In genomic region chr9:73697103-73697502, GRCm38 (mm10) we compare ENCODE assay signal across 34 mouse cellular contexts.
"Had no signal": no experiment of that assay in that cellular context is flagged by ENCODE, and none has a peak within 500 bp of the region (broad histone marks: within the 10 kb centered on the region; RNA-seq: fewer than 3 reads in every experiment).

No protein-coding gene starts in this region.

- H3K9ac ChIP-seq: heart, embryonic 12.5 days; heart, embryonic 13.5 days; heart, embryonic 15.5 days; hindbrain, embryonic 12.5 days; hindbrain, embryonic 13.5 days; hindbrain, embryonic 14.5 days; hindbrain, embryonic 15.5 days; intestine, embryonic 15.5 days; kidney, embryonic 15.5 days had no signal

- H3K27me3 ChIP-seq: heart, embryonic 12.5 days; heart, embryonic 13.5 days; heart, embryonic 15.5 days; hindbrain, embryonic 12.5 days; hindbrain, embryonic 13.5 days; hindbrain, embryonic 15.5 days; intestine, embryonic 15.5 days; kidney, embryonic 15.5 days had no signal

- DNase-seq: heart, postnatal 10 days; heart, postnatal 14 days; heart, postnatal 36 days; heart, postnatal 4 days; kidney, adult 11 months; kidney, adult 18-20 months; kidney, adult 2 months; kidney, adult 8-10 months; kidney, adult 9 months; kidney, postnatal 10 days; kidney, postnatal 14 days; kidney, postnatal 25 days; kidney, postnatal 36 days; kidney, postnatal 4 days; layer of hippocampus, adult 9-11 months; layer of hippocampus, postnatal 36 days had no signal

- ATAC-seq: hindbrain, embryonic 16.5 days; hindbrain, postnatal 0 days; inflammation-experienced regulatory T-cells, adult 6 months; intestine, embryonic 15.5 days; intestine, embryonic 16.5 days; intestine, postnatal 0 days had no signal

- H3K27ac ChIP-seq: heart, embryonic 13.5 days; heart, embryonic 15.5 days; hindbrain, embryonic 10.5 days; hindbrain, embryonic 12.5 days; hindbrain, embryonic 13.5 days; hindbrain, embryonic 14.5 days; hindbrain, embryonic 15.5 days; hindbrain, postnatal 0 days; intestine, embryonic 15.5 days; kidney, embryonic 15.5 days; kidney, postnatal 0 days; layer of hippocampus, adult 2 months; left cerebral cortex, adult 2 months had no signal

- H3K9me3 ChIP-seq: heart, embryonic 12.5 days; heart, embryonic 13.5 days; heart, embryonic 15.5 days; hindbrain, embryonic 10.5 days; hindbrain, embryonic 12.5 days; hindbrain, embryonic 13.5 days; hindbrain, embryonic 15.5 days; intestine, embryonic 15.5 days; kidney, embryonic 15.5 days had no signal

- H3K4me1 ChIP-seq: heart, embryonic 12.5 days; heart, embryonic 13.5 days; heart, embryonic 15.5 days; hindbrain, embryonic 10.5 days; hindbrain, embryonic 12.5 days; hindbrain, embryonic 13.5 days; hindbrain, embryonic 15.5 days; intestine, embryonic 15.5 days; kidney, embryonic 15.5 days had no signal

- H3K4me3 ChIP-seq: heart, embryonic 12.5 days; heart, embryonic 13.5 days; heart, embryonic 15.5 days; hindbrain, embryonic 10.5 days; hindbrain, embryonic 12.5 days; hindbrain, embryonic 13.5 days; hindbrain, embryonic 15.5 days; intestine, embryonic 15.5 days; kidney, embryonic 15.5 days; layer of hippocampus, adult 2 months; left cerebral cortex, adult 2 months had no signal

- H3K4me2 ChIP-seq: heart, embryonic 12.5 days; heart, embryonic 13.5 days; heart, embryonic 15.5 days; hindbrain, embryonic 12.5 days; hindbrain, embryonic 13.5 days; hindbrain, embryonic 14.5 days; hindbrain, embryonic 15.5 days; intestine, embryonic 15.5 days; kidney, embryonic 15.5 days had no signal

- H3K36me3 ChIP-seq: heart, embryonic 13.5 days; heart, embryonic 15.5 days; hindbrain, embryonic 10.5 days; hindbrain, embryonic 12.5 days; hindbrain, embryonic 13.5 days; hindbrain, embryonic 15.5 days; intestine, embryonic 15.5 days; kidney, embryonic 15.5 days had no signal
